Mouse (Mus musculus) forebrain, embryonic 16.5 days (tissue): Measurements from ENCODE around the gene Me1. TPM values are rescaled to one million over a fixed set of nuclear protein-coding genes. Genes with fewer than 3 reads are reported as not detected.

ENCODE experiments used
- ATAC-seq: fragments of 200-750 bp; cut with Nextera tagmentation; 2 replicates; pipeline ENCODE4 v1.8.0; 2017; ENCODE audit warnings: mild to moderate bottlenecking, moderate library complexity
- H3K27ac ChIP-seq: fragments of 300-500 bp; sonication (generic); 2 replicates; pipeline ENCODE4 v1.5.1; 2014; ENCODE audit warnings: low read length, control low read depth
- H3K27me3 ChIP-seq: fragments of 300-500 bp; sonication (generic); replicated peaks from 2 replicates; pipeline ENCODE4 v1.6.1; 2014; ENCODE audit warnings: low read length; ENCODE audit not compliant: control insufficient read depth, insufficient read depth
- H3K36me3 ChIP-seq: fragments of 300-500 bp; sonication (generic); 2 replicates; pipeline ENCODE4 v1.6.1; 2014; ENCODE audit not compliant: control insufficient read depth, insufficient read depth
- H3K4me1 ChIP-seq: fragments of 300-500 bp; sonication (generic); replicated peaks from 2 replicates; pipeline ENCODE4 v1.6.1; 2014; ENCODE audit warnings: low read length; ENCODE audit not compliant: control insufficient read depth, insufficient read depth
- H3K4me2 ChIP-seq: fragments of 300-500 bp; sonication (generic); 2 replicates; pipeline ENCODE4 v1.6.1; 2014; ENCODE audit warnings: mild to moderate bottlenecking, low read length, control low read depth
- H3K4me3 ChIP-seq: fragments of 300-500 bp; sonication (generic); replicated peaks from 2 replicates; pipeline ENCODE4 v1.5.1; 2014; ENCODE audit warnings: mild to moderate bottlenecking, low read length, control low read depth
- H3K9ac ChIP-seq: fragments of 300-500 bp; sonication (generic); replicated peaks from 2 replicates; pipeline ENCODE4 v1.6.1; 2014; ENCODE audit warnings: low read depth, low read length, control low read depth
- H3K9me3 ChIP-seq: fragments of 300-500 bp; sonication (generic); 2 replicates; pipeline ENCODE4 v1.6.1; 2016; ENCODE audit warnings: low read length; ENCODE audit not compliant: control insufficient read depth
- WGBS: fragments of 180-500 bp; shearing (Covaris S2); extraction: QIAGEN DNeasy Blood & Tissue Kit; methylation state at CpG from one replicate; pipeline ENCODE4 v1.1.7; 2014; 5-methylcytosine and 5-hydroxymethylcytosine counted together
- polyA plus RNA-seq: library from polyadenylated mRNA; unstranded; fragments of >200 nt; fragmentation: Nextera tagmentation; extraction: Ambion mirVana; gene quantifications from 2 replicates; pipeline ENCODE4 v1.2.1, GENCODE M21; 2015

The Me1 gene
- polyA plus RNA-seq, 1 experiment from 2014 or later: 22.7 TPM

DNA sequence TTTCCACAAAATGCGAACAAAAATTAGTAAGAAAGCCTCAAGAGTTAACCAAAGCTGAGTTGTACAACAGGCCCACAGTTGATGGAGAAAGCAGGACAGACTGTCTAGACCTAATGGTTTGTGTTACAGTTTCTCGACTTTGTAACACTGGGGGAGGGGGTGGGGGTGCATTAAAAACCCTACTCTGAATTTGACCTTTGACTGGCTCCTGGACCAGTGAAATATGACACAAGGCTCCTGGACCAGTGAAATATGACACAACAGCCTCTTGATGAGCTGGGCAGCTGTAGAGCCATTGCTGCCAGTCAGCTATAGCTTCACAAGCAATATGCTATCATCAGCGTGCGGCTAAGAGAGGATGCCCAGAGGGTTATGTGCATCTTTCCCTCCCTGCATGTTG lies 37.4 kb downstream of the Me1 start:
- no peak for ATAC-seq
- no peaks in the 10 kb centered on the region for H3K27me3 ChIP-seq
- no peak overlapping the region for H3K4me2 ChIP-seq
- H3K9me3 ChIP-seq: no peaks in the 10 kb centered on the region
- H3K9ac ChIP-seq: no peak overlapping the region
- H3K36me3 ChIP-seq: no peaks in the 10 kb centered on the region
- WGBS: 95% methylated on average over 4 of the region's 4 CpGs
- H3K4me1 ChIP-seq: no peaks in the 10 kb centered on the region
- no peak overlapping the region for H3K27ac ChIP-seq
- H3K4me3 ChIP-seq: no peak overlapping the region

DNA sequence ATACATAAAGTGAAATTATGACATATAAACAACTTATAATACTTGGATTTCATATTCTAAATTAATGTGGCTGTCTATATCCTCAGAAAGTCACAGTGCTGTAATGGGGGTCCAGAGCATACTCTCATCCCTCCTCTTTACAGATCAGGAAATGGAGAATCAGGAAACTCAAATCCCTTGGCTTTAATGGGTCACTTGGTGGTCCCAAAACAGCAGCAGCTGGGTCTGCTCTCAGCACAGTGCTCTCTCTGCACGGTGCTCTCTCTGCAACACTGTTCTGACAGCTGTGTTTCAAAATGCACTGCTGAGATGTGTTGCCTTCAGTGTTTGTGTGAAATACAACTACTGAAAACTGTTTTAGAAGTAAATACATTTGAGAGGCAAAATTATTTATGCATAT lies 43.6 kb downstream of the Me1 start:
- Histone ChIP-seq H3K9me3 (no peaks in the 10 kb centered on the region), H3K9ac (no peak overlapping the region), H3K4me1 (0 out of 2 replicates have a peak, but pooled peaks cover 2% of the 10 kb centered on the region), H3K27me3 (no peaks in the 10 kb centered on the region), H3K27ac (no peak overlapping the region), H3K4me3 (no peak overlapping the region), H3K36me3 (no peaks in the 10 kb centered on the region), H3K4me2 (no peak overlapping the region)
- 87% methylated on average over 1 of the region's 1 CpGs for WGBS
- ATAC-seq: no peak

DNA sequence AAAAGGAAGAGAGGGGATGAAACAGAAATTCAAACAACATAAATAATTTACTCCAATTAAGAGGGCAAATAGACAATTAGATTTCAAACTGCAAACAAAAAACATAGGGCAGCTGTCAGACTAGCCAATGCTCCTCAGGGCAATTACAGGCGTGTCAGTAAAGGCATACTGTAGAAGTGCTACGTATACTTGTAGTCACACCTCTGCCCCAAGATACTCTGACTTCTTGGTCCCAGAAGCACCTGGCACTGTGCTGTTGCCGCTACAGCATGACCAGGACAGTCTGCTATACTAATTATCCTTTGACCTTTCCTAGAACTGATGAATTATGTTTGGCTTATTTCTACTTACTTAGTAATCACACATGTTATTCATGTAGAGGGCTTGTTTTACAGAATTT lies 44.5 kb downstream of the Me1 start:
- no peak for ATAC-seq
- 60% methylated on average over 3 of the region's 3 CpGs for WGBS
- Histone ChIP-seq H3K4me3 (no peak overlapping the region), H3K9ac (no peak overlapping the region), H3K36me3 (no peaks in the 10 kb centered on the region), H3K9me3 (no peaks in the 10 kb centered on the region), H3K27me3 (no peaks in the 10 kb centered on the region), H3K27ac (no peak overlapping the region), H3K4me2 (no peak overlapping the region), H3K4me1 (0 out of 2 replicates have a peak, but pooled peaks cover 2% of the 10 kb centered on the region)

DNA sequence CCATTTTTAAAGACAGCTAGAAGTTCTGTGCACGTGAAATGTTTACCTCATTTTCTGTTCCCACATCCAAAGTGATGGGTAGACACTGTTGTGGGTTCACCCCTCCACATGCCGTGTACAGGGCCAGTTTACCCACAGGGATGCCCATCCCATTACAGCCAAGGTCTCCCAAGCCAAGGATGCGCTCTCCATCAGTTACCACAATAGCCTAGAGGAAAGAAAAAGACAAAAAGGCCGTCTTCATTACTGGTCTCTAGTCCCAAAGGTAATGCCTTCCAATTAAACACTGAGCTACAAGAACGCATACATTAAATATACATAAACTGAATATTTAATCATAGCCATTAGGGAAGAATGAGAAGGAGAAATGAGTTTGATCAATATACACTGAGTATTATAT lies 44.9 kb downstream of the Me1 start:
- ATAC-seq: no peak
- no peaks in the 10 kb centered on the region for H3K36me3 ChIP-seq

DNA sequence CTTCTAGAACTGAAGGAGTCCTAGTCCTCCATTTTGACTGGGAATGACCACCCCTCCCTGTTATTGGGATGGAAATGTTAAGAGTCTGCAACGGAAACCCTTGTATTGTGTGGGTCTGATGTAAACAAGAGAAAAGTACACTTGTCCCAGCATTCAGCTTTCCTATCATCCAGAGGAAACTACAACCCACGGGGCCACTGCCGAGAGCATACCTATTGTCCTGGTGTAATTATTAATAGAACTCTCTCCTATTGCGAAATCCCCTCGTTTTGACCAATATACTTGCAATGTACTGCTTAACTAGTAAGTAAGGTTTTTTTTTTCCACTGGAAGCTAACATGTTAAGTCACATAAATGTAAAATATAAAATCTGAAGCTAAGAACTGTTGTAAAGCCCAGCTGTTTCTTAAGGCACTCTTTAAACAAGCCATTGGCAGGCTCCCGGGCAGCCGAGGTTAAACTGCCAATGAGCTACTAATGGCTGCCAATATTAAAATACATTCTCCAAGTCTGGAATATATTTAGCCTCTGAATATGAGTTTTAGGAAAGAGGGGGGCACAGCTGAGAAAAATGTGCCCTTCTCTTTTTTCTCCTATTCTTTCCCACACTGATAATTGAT lies 47.7 kb downstream of the Me1 start:
- no peak overlapping the region for H3K4me2 ChIP-seq
- no peaks in the 10 kb centered on the region for H3K27me3 ChIP-seq
- no peak overlapping the region for H3K9ac ChIP-seq
- 59% methylated on average over 7 of the region's 7 CpGs for WGBS
- H3K27ac ChIP-seq: no peak overlapping the region
- ATAC-seq: no peak
- no peaks in the 10 kb centered on the region for H3K36me3 ChIP-seq
- H3K9me3 ChIP-seq: no peaks in the 10 kb centered on the region
- peaks cover 2% of the 10 kb centered on the region; the same call in 1 of the 2 replicates for H3K4me1 ChIP-seq
- H3K4me3 ChIP-seq: no peak overlapping the region

More for the DNA sequence above, 44.9 kb downstream of the Me1 start:
- Histone ChIP-seq H3K27me3 (no peaks in the 10 kb centered on the region), H3K4me3 (no peak overlapping the region), H3K9ac (no peak overlapping the region), H3K4me2 (no peak overlapping the region), H3K4me1 (0 out of 2 replicates have a peak, but pooled peaks cover 2% of the 10 kb centered on the region), H3K27ac (no peak overlapping the region), H3K9me3 (no peaks in the 10 kb centered on the region)
- WGBS: 69% methylated on average over 5 of the region's 5 CpGs

DNA sequence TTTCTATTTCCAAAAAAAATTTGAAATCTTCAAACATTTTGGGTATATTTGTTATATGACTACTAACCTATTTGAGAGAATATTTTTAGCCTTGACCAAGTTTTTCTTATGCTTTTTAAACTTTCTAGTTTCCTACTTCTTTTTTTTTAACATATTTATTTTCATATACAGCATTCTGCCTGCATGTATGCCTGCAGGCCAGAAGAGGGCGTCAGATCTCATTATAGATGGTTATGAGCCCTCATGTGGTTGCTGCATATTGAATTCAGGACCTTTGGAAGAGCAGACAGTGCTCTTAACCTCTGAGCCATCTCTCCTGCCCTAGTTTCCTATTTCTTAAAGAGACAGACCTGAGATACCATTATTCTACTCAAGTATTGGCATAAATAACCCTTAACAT lies 48.9 kb downstream of the Me1 start:
- peaks cover 2% of the 10 kb centered on the region; the same call in 1 of the 2 replicates for H3K4me1 ChIP-seq
- 0% methylated on average over 1 of the region's 1 CpGs for WGBS
- ATAC-seq: no peak

DNA sequence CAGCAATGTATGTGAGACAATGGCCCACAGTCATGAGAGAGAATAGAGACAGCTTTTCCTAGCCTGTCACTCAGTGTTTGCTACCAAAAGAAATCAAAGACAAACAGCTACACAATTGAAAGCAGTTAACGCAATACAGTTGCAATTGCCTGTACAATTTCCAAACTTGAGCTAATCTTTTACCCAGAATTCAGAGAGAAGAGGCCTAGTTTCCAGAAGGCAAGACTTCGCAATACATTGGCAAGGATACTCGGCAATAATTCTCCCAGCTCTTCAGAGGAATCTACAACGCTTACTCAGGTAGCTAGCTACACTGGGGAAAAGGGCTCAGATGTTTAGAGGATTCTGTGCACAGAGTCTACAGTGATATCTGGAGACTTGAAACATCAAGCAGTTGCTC lies 52.3 kb downstream of the Me1 start:
- ATAC-seq: no peak

More for the DNA sequence above, 48.9 kb downstream of the Me1 start:
- Histone ChIP-seq H3K9me3 (no peaks in the 10 kb centered on the region), H3K27ac (no peak overlapping the region), H3K4me3 (no peak overlapping the region), H3K27me3 (no peaks in the 10 kb centered on the region), H3K4me2 (no peak overlapping the region), H3K9ac (no peak overlapping the region), H3K36me3 (no peaks in the 10 kb centered on the region)

DNA sequence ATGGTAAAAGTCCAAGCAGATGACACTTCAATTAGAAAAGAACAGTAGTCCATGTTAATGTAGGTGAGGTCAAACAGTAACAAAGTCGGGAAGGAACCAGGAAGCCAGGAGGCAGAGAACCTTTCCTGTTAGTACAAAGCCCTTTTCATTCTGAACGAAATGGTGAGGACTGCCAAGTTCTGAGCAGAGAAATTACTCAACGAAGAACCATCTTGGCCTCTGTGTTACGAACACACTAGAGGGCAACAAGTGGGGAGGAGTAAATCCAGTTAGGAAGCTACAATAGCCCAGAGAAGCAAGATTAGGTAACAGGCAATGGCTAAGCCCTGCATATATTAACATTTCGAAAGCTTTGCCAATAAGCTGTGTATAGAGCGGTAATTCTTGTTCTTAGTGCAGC lies 57.0 kb downstream of the Me1 start:
- H3K9me3 ChIP-seq: no peaks in the 10 kb centered on the region
- no peak for ATAC-seq
- H3K27ac ChIP-seq: no peak overlapping the region
- H3K4me3 ChIP-seq: no peak overlapping the region
- H3K9ac ChIP-seq: no peak overlapping the region
- WGBS: 56% methylated on average over 6 of the region's 6 CpGs
- no peaks in the 10 kb centered on the region for H3K27me3 ChIP-seq
- no peaks in the 10 kb centered on the region; the same call in 1 of the 2 replicates for H3K4me1 ChIP-seq
- H3K36me3 ChIP-seq: no peaks in the 10 kb centered on the region
- no peak overlapping the region for H3K4me2 ChIP-seq

More for the DNA sequence above, 52.3 kb downstream of the Me1 start:
- H3K36me3 ChIP-seq: no peaks in the 10 kb centered on the region
- H3K4me2 ChIP-seq: no peak overlapping the region
- H3K27me3 ChIP-seq: no peaks in the 10 kb centered on the region
- no peaks in the 10 kb centered on the region for H3K9me3 ChIP-seq
- peaks cover 2% of the 10 kb centered on the region; the same call in 1 of the 2 replicates for H3K4me1 ChIP-seq
- no peak overlapping the region for H3K27ac ChIP-seq
- 81% methylated on average over 4 of the region's 4 CpGs for WGBS
- no peak overlapping the region for H3K4me3 ChIP-seq
- no peak overlapping the region for H3K9ac ChIP-seq

DNA sequence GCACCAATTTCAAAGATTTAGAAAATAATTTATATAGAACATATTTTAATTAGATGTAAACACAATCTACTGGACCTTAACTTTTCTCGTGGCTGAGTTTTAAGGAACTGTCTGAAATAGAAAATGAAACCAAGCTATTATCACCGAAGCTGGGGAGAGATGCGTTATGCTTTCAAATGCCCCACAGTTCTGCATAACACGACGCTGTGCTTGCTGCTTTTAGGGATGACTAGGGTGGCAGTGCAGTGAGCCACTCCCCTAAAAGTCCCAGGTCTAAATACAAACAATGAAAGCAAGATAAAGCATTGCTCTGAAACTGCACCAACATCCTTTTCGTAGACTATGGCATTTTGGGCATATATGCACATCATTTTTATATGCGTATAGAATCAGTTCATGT lies 64.6 kb downstream of the Me1 start:
- Histone ChIP-seq H3K36me3 (no peaks in the 10 kb centered on the region), H3K4me1 (no peaks in the 10 kb centered on the region), H3K27me3 (no peaks in the 10 kb centered on the region), H3K9me3 (no peaks in the 10 kb centered on the region), H3K4me3 (no peak overlapping the region), H3K27ac (no peak overlapping the region), H3K4me2 (no peak overlapping the region), H3K9ac (no peak overlapping the region)
- no peak for ATAC-seq
- 91% methylated on average over 7 of the region's 7 CpGs for WGBS
